Comparison of ENCODE assay signal across 8 mouse cellular contexts in the genomic region with DNA sequence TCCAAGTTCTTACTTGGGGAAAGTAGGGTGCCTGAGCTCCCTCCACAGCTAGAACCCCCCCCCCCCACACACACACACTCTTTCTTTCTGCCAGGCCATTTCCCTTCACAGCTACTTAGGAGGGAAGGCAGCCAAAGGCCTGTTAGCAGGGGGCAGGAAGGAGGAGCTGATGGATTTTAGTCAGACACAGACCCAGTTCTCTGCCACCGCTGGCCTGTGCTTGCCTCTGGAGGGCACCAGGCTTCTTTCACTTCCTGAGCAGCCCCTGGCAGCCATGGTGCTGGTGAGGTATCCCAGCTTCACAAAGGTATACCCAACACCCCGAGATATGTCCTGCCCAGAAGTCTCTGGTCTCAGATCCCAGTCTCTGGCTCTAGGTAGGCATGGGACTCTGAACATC. TPM values are rescaled to one million over a fixed set of nuclear protein-coding genes. Genes with fewer than 3 reads are reported as not detected.
DNase-seq lines count a peak whose midpoint lies in the region; ATAC-seq lines count a peak whose summit lies in the region.

No protein-coding gene starts in this region.

- H3K4me1 ChIP-seq in embryonic facial prominence, embryonic 10.5 days = peaks cover 36% of the 10 kb centered on the region
- H3K4me1 ChIP-seq in lung, embryonic 15.5 days = peaks cover 47% of the 10 kb centered on the region

- H3K9me3 ChIP-seq in embryonic facial prominence, embryonic 10.5 days = no peaks in the 10 kb centered on the region
- no peaks in the 10 kb centered on the region for H3K9me3 ChIP-seq in lung, embryonic 15.5 days

- 0 out of 2 replicates have a peak, but pooled peaks cover 5% of the 10 kb centered on the region for H3K27me3 ChIP-seq in embryonic facial prominence, embryonic 10.5 days (replicated peaks; ENCODE audit: low read depth, poor library complexity, severe bottlenecking)
- no peaks in the 10 kb centered on the region for H3K27me3 ChIP-seq in lung, embryonic 15.5 days

- H3K36me3 ChIP-seq in embryonic facial prominence, embryonic 10.5 days (replicated peaks) = no peaks in the 10 kb centered on the region
- no peaks in the 10 kb centered on the region for H3K36me3 ChIP-seq in lung, embryonic 15.5 days

- H3K9ac ChIP-seq in lung, embryonic 15.5 days = no peak overlapping the region

- no peak overlapping the region for H3K4me3 ChIP-seq in embryonic facial prominence, embryonic 10.5 days
- H3K4me3 ChIP-seq in lung, embryonic 15.5 days = no peak overlapping the region

- intact Hi-C loops in heart, postnatal 36 days (cut with DNase I) = loop anchor here (2.0 kb wide), 1 partner anchor 145 kb away; no protein-coding TSS in a partner anchor
- intact Hi-C loops in left cerebral cortex, postnatal 4 days (cut with DNase I) = no loop called here

- peak; percentile 63 for ATAC-seq in lung, embryonic 15.5 days (ENCODE audit: borderline replicate concordance, extremely low read depth, low FRiP score, low TSS enrichment)

- WGBS in embryonic facial prominence, embryonic 10.5 days = 41% methylated on average over 2 of the region's 2 CpGs
- WGBS in lung, embryonic 15.5 days = 21% methylated on average over 2 of the region's 2 CpGs

- DNase-seq in heart, adult 18-20 months = peak; percentile 39 to 50
- no peak for DNase-seq in heart, postnatal 36 days
- peak; percentile 70 for DNase-seq in left cerebral cortex, postnatal 4 days
- no peak for DNase-seq in left cerebral cortex, adult 11 months (ENCODE audit: low spot score)
- no peak for DNase-seq in embryonic facial prominence, embryonic 10.5 days (ENCODE audit: low spot score)
- DNase-seq in spleen, postnatal 4 days (ENCODE audit: low spot score in 2 of 2) = no peak
- no peak for DNase-seq in embryo, embryonic 10 days (ENCODE audit: low spot score)

- H3K4me2 ChIP-seq in lung, embryonic 15.5 days = no peak overlapping the region

- H3K27ac ChIP-seq in embryonic facial prominence, embryonic 10.5 days (replicated peaks) = peak overlapping the region; percentile 54
- H3K27ac ChIP-seq in lung, embryonic 15.5 days = peak overlapping the region; percentile 64

RNA-seq across cellular contexts. Expression of a gene that starts 22.4 kb away (rescaled TPM):
- 1 to 10 TPM; 7.3 to 8.2 TPM for total RNA-seq in heart, adult 18-20 months (2021)
- 10 to 100 TPM; 16.3 to 18.7 TPM for total RNA-seq in heart, postnatal 36 days (2021)
- 10 to 100 TPM in 1 of 2 experiments, 1 to 10 TPM in 1; 9.6 to 10.2 TPM for total RNA-seq in left cerebral cortex, postnatal 4 days (2021)
- polyA plus RNA-seq in embryonic facial prominence, embryonic 10.5 days (2016; fragmentation: Nextera tagmentation; extraction: Ambion mirVana) = 0.74 and 1.4 TPM in 2 replicates
- 12.5 and 13.5 TPM in 2 replicates for polyA plus RNA-seq in lung, embryonic 15.5 days (2015; fragmentation: Nextera tagmentation; extraction: Ambion mirVana)

Comparison
In these comparisons a context has a peak if more than half of its experiments do, and no peak if none do; other contexts are left out.
1. DNase-seq: peak in heart, adult 18-20 months (2 of 2) and left cerebral cortex, postnatal 4 days (single experiment); none in heart, postnatal 36 days (0 of 2), left cerebral cortex, adult 11 months (single experiment), embryonic facial prominence, embryonic 10.5 days (single experiment), spleen, postnatal 4 days (0 of 2) and embryo, embryonic 10 days (single experiment).